Mouse (Mus musculus): ENCODE measurements at regions not wholly inside any gene's neighbourhood (a gene's known extent, or its start where the extent isn't known, plus 50 kb on each side); places are given as distances from the start of the nearest gene placed in this dataset.

- Histone ChIP-seq H3K4me3 (no peak overlapping the region), H3K27ac (ENCODE audit: poor library complexity, severe bottlenecking) (no peak overlapping the region), H3K9me3 (replicated peaks) (no peaks in the 10 kb centered on the region), H3K27me3 (replicated peaks) (no peaks in the 10 kb centered on the region), H3K4me1 (replicated peaks) (no peaks in the 10 kb centered on the region), H3K36me3 (no peaks in the 10 kb centered on the region), H3K9ac (no peak overlapping the region), H3K4me2 (no peak overlapping the region)
- WGBS, result 84% methylated on average over 1 of the region's 1 CpGs
- no peak for ATAC-seq (ENCODE audit: insufficient number of reproducible peaks, low FRiP score)
Observed at GRCm38 (mm10) chr13:90673079-90673478, 232.1 kb downstream of the Atp6ap1l start.

DNA sequence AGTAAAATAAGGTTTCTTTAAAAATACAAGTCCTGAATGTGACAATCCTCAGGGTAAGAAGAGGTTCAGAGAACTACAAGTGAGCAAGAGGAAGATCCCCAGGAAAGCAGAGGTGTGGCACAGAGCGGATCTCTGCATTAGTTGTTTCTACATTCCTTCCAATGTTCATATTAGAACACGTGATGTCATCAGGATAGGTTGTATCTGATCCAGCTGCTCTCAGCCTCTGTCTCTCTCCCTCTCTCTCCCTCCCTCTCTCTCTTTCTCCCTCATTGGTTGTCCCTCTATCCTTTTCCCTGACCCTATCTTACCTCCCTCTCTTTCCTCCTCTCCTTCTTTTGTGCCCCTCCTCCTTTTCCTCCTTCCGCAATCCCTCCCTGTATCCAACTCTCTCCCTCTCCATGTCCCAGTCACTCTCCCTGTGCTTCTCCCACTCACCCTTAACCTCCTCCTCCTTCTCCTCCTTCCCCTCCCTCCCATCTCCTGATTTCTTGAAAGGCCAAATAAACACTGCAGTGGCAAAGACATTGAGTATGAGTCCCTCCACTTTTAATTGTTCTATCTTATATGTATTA is 243.5 kb downstream of the Atp6ap1l start:
- Histone ChIP-seq H3K4me2 (no peak overlapping the region), H3K36me3 (no peaks in the 10 kb centered on the region), H3K9ac (no peak overlapping the region), H3K4me1 (replicated peaks) (no peaks in the 10 kb centered on the region), H3K27ac (ENCODE audit: poor library complexity, severe bottlenecking) (no peak overlapping the region), H3K4me3 (no peak overlapping the region), H3K27me3 (replicated peaks) (no peaks in the 10 kb centered on the region), H3K9me3 (replicated peaks) (0 out of 2 replicates have a peak, but pooled peaks cover 3% of the 10 kb centered on the region)
- no peak for ATAC-seq (ENCODE audit: insufficient number of reproducible peaks, low FRiP score)
- WGBS, result 79% methylated on average over 3 of the region's 3 CpGs

GRCm38 (mm10) chr13:90660950-90661349 is 244.2 kb downstream of the Atp6ap1l start:
- 34% methylated on average over 3 of the region's 3 CpGs for WGBS
- H3K4me2 ChIP-seq, result no peak overlapping the region
- H3K36me3 ChIP-seq, result no peaks in the 10 kb centered on the region

DNA sequence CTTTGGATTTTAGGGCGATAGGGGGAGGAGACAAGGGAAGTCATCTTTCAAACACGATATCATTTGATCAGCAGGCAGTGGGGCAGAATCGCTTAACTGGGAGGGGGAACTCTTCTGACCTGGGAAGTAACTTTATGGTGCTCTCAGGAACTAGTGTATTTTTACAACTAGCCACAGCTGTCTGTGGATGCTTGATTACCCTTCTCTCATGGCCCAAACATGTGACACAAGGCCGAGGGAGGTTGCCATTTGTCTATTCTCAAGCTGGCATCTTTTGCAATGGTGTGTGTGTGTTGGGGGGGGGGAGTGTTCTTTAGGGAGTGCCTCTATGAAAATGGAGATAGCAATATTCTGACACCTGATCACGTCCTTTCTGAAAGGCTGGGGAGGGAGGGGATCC is 246.1 kb downstream of the Atp6ap1l start:
- no peaks in the 10 kb centered on the region for H3K36me3 ChIP-seq
- 0 out of 2 replicates have a peak, but pooled peaks cover 3% of the 10 kb centered on the region for H3K9me3 ChIP-seq (replicated peaks)
- 71% methylated on average over 5 of the region's 5 CpGs for WGBS
- H3K27ac ChIP-seq (ENCODE audit: poor library complexity, severe bottlenecking), result no peak overlapping the region
- no peak overlapping the region for H3K9ac ChIP-seq
- H3K4me3 ChIP-seq, result no peak overlapping the region
- no peak overlapping the region for H3K4me2 ChIP-seq
- H3K27me3 ChIP-seq (replicated peaks), result no peaks in the 10 kb centered on the region
- no peak for ATAC-seq (ENCODE audit: insufficient number of reproducible peaks, low FRiP score)
- H3K4me1 ChIP-seq (replicated peaks), result no peaks in the 10 kb centered on the region

More at GRCm38 (mm10) chr13:90660950-90661349, 244.2 kb downstream of the Atp6ap1l start:
- Histone ChIP-seq H3K9me3 (replicated peaks) (0 out of 2 replicates have a peak, but pooled peaks cover 3% of the 10 kb centered on the region), H3K4me1 (replicated peaks) (no peaks in the 10 kb centered on the region), H3K27me3 (replicated peaks) (no peaks in the 10 kb centered on the region), H3K4me3 (no peak overlapping the region), H3K27ac (ENCODE audit: poor library complexity, severe bottlenecking) (no peak overlapping the region), H3K9ac (no peak overlapping the region)
- no peak for ATAC-seq (ENCODE audit: insufficient number of reproducible peaks, low FRiP score)

- H3K9me3 ChIP-seq (replicated peaks), result no peaks in the 10 kb centered on the region
- H3K36me3 ChIP-seq, result no peaks in the 10 kb centered on the region
- H3K9ac ChIP-seq, result no peak overlapping the region
- ATAC-seq (ENCODE audit: insufficient number of reproducible peaks, low FRiP score), result no peak
- H3K4me2 ChIP-seq, result no peak overlapping the region
- peaks cover 4% of the 10 kb centered on the region; the same call in 1 of the 2 replicates for H3K4me1 ChIP-seq (replicated peaks)
- H3K27ac ChIP-seq (ENCODE audit: poor library complexity, severe bottlenecking), result no peak overlapping the region
- no peak overlapping the region for H3K4me3 ChIP-seq
- H3K27me3 ChIP-seq (replicated peaks), result no peaks in the 10 kb centered on the region
- 55% methylated on average over 4 of the region's 4 CpGs for WGBS
Observed at GRCm38 (mm10) chr13:90646356-90646755, 258.8 kb downstream of the Atp6ap1l start.

- Histone ChIP-seq H3K4me3 (no peak overlapping the region), H3K9me3 (replicated peaks) (no peaks in the 10 kb centered on the region), H3K4me1 (replicated peaks) (peaks cover 4% of the 10 kb centered on the region; the same call in 1 of the 2 replicates), H3K27me3 (replicated peaks) (no peaks in the 10 kb centered on the region), H3K4me2 (no peak overlapping the region), H3K9ac (no peak overlapping the region), H3K27ac (ENCODE audit: poor library complexity, severe bottlenecking) (no peak overlapping the region), H3K36me3 (no peaks in the 10 kb centered on the region)
- ATAC-seq (ENCODE audit: insufficient number of reproducible peaks, low FRiP score), result no peak
Observed at GRCm38 (mm10) chr13:90644216-90644615, 260.9 kb downstream of the Atp6ap1l start.

- Histone ChIP-seq H3K4me2 (no peak overlapping the region), H3K36me3 (no peaks in the 10 kb centered on the region), H3K27ac (ENCODE audit: poor library complexity, severe bottlenecking) (no peak overlapping the region), H3K9ac (no peak overlapping the region), H3K9me3 (replicated peaks) (no peaks in the 10 kb centered on the region), H3K27me3 (replicated peaks) (no peaks in the 10 kb centered on the region), H3K4me1 (replicated peaks) (peaks cover 4% of the 10 kb centered on the region; the same call in 1 of the 2 replicates), H3K4me3 (no peak overlapping the region)
- 70% methylated on average over 4 of the region's 4 CpGs for WGBS
- 0 out of 2 replicates have a peak, but pooled peaks have one; percentile 29 for ATAC-seq (ENCODE audit: insufficient number of reproducible peaks, low FRiP score)
Observed at GRCm38 (mm10) chr13:90643575-90644215, 261.5 kb downstream of the Atp6ap1l start.

GRCm38 (mm10) chr13:90643109-90643508 is 262.0 kb downstream of the Atp6ap1l start:
- Histone ChIP-seq H3K9ac (no peak overlapping the region), H3K27me3 (replicated peaks) (no peaks in the 10 kb centered on the region), H3K9me3 (replicated peaks) (no peaks in the 10 kb centered on the region), H3K4me3 (no peak overlapping the region), H3K4me2 (no peak overlapping the region), H3K36me3 (no peaks in the 10 kb centered on the region), H3K27ac (ENCODE audit: poor library complexity, severe bottlenecking) (no peak overlapping the region), H3K4me1 (replicated peaks) (peaks cover 4% of the 10 kb centered on the region; the same call in 1 of the 2 replicates)
- 52% methylated on average over 4 of the region's 4 CpGs for WGBS
- ATAC-seq (ENCODE audit: insufficient number of reproducible peaks, low FRiP score), result no peak

GRCm38 (mm10) chr13:90642206-90642823 is 262.8 kb downstream of the Atp6ap1l start:
- 64% methylated on average over 5 of the region's 5 CpGs for WGBS
- Histone ChIP-seq H3K27ac (ENCODE audit: poor library complexity, severe bottlenecking) (0 out of 2 replicates have a peak overlapping the region, but pooled peaks have one; percentile 9), H3K9ac (no peak overlapping the region), H3K36me3 (no peaks in the 10 kb centered on the region), H3K4me3 (no peak overlapping the region), H3K9me3 (replicated peaks) (no peaks in the 10 kb centered on the region), H3K4me1 (replicated peaks) (peaks cover 4% of the 10 kb centered on the region; the same call in 1 of the 2 replicates), H3K27me3 (replicated peaks) (no peaks in the 10 kb centered on the region), H3K4me2 (no peak overlapping the region)
- no peak for ATAC-seq (ENCODE audit: insufficient number of reproducible peaks, low FRiP score)

All from heart, embryonic 12.5 days (tissue).